Mouse (Mus musculus): ENCODE measurements around the gene Ebi3.

The Ebi3 gene

GRCm38 (mm10) chr17:56003000-56003399, 50.6 kb downstream of the Ebi3 start:
- DNase-seq (ENCODE audit: low read depth, low spot score): no peak

- DNase-seq (ENCODE audit: low read depth, low spot score): peak; percentile 56
These were observed 53.1 kb downstream of the Ebi3 start, which contains the start of the genes Stap2 and Mpnd for GRCm38 (mm10) chr17:56005415-56006061. Gene Stap2 (minus strand): TSS chr17:56005584. Gene Mpnd (plus strand): TSS chr17:56005711.
